Mouse (Mus musculus) embryonic facial prominence, embryonic 13.5 days (tissue): Measurements from ENCODE around the gene Lyg2. TPM values are rescaled to one million over a fixed set of nuclear protein-coding genes. Genes with fewer than 3 reads are reported as not detected.

Experiments used
- ATAC-seq: fragments of 200-750 bp; cut with Nextera tagmentation; 2 replicates; pipeline ENCODE4 v1.8.0; 2017; ENCODE audit warnings: low read depth; ENCODE audit not compliant: insufficient number of reproducible peaks, insufficient read depth, low FRiP score, low TSS enrichment
- H3K27ac ChIP-seq: fragments of 300-500 bp; sonication (generic); 2 replicates; pipeline ENCODE4 v1.5.1; 2015; ENCODE audit warnings: moderate library complexity, mild to moderate bottlenecking, inconsistent platforms
- H3K27me3 ChIP-seq: fragments of 300-500 bp; sonication (generic); 2 replicates; pipeline ENCODE4 v1.6.1; 2015; ENCODE audit warnings: mild to moderate bottlenecking, inconsistent platforms
- H3K36me3 ChIP-seq: fragments of 300-500 bp; sonication (generic); 2 replicates; pipeline ENCODE4 v1.6.1; 2015; ENCODE audit warnings: mild to moderate bottlenecking, inconsistent platforms
- H3K4me1 ChIP-seq: fragments of 300-500 bp; sonication (generic); 2 replicates; pipeline ENCODE4 v1.6.1; 2015; ENCODE audit warnings: inconsistent platforms
- H3K4me2 ChIP-seq: fragments of 300-500 bp; sonication (generic); 2 replicates; pipeline ENCODE4 v1.6.1; 2015; ENCODE audit warnings: moderate library complexity, mild to moderate bottlenecking, inconsistent platforms
- H3K4me3 ChIP-seq: fragments of 300-500 bp; sonication (generic); 2 replicates; pipeline ENCODE4 v1.5.1; 2015; ENCODE audit warnings: mild to moderate bottlenecking, inconsistent platforms
- H3K9ac ChIP-seq: fragments of 300-500 bp; sonication (generic); 2 replicates; pipeline ENCODE4 v1.6.1; 2015; ENCODE audit warnings: mild to moderate bottlenecking, inconsistent platforms
- H3K9me3 ChIP-seq: fragments of 300-500 bp; sonication (generic); 2 replicates; pipeline ENCODE4 v1.6.1; 2016; ENCODE audit warnings: inconsistent platforms
- WGBS: fragments of 180-500 bp; shearing (Covaris S2); methylation state at CpG from one replicate; pipeline ENCODE4 v1.1.7; 2015; ENCODE audit warnings: mixed read lengths; 5-methylcytosine and 5-hydroxymethylcytosine counted together
- polyA plus RNA-seq: library from polyadenylated mRNA; unstranded; fragments of >200 nt; fragmentation: Nextera tagmentation; extraction: Ambion mirVana; gene quantifications from 2 replicates; pipeline ENCODE4 v1.2.1, GENCODE M21; 2015

Gene Lyg2
- polyA plus RNA-seq, 1 experiment from 2014 or later, result not detected

GRCm38 (mm10) chr1:37918096-37918495 lies 1.8 kb upstream of the Lyg2 start:
- no peak overlapping the region for H3K27ac ChIP-seq
- no peak for ATAC-seq
- no peak overlapping the region for H3K9ac ChIP-seq
- no peak overlapping the region for H3K4me2 ChIP-seq
- H3K9me3 ChIP-seq, result no peaks in the 10 kb centered on the region
- H3K36me3 ChIP-seq, result no peaks in the 10 kb centered on the region
- H3K4me3 ChIP-seq, result no peak overlapping the region
- H3K4me1 ChIP-seq, result no peaks in the 10 kb centered on the region
- WGBS, result 76% methylated on average over 6 of the region's 6 CpGs
- H3K27me3 ChIP-seq, result no peaks in the 10 kb centered on the region

- H3K4me2 ChIP-seq, result no peak overlapping the region
- H3K9ac ChIP-seq, result no peak overlapping the region
- no peaks in the 10 kb centered on the region for H3K9me3 ChIP-seq
- H3K36me3 ChIP-seq, result no peaks in the 10 kb centered on the region
- no peak overlapping the region for H3K4me3 ChIP-seq
- H3K27ac ChIP-seq, result no peak overlapping the region
- H3K27me3 ChIP-seq, result 0 out of 2 replicates have a peak, but pooled peaks cover 1% of the 10 kb centered on the region
- H3K4me1 ChIP-seq, result no peaks in the 10 kb centered on the region
- 69% methylated on average over 13 of the region's 13 CpGs for WGBS
- ATAC-seq, result no peak
These were observed 1.4 kb upstream of the Lyg2 start for GRCm38 (mm10) chr1:37917666-37918065.

GRCm38 (mm10) chr1:37912751-37913150 lies 3.5 kb downstream of the Lyg2 start:
- Histone ChIP-seq H3K27me3 (0 out of 2 replicates have a peak, but pooled peaks cover 2% of the 10 kb centered on the region), H3K4me2 (no peak overlapping the region), H3K9ac (no peak overlapping the region), H3K27ac (no peak overlapping the region), H3K4me3 (no peak overlapping the region), H3K4me1 (no peaks in the 10 kb centered on the region), H3K9me3 (no peaks in the 10 kb centered on the region), H3K36me3 (no peaks in the 10 kb centered on the region)
- 81% methylated on average over 2 of the region's 2 CpGs for WGBS
- no peak for ATAC-seq

- Histone ChIP-seq H3K27me3 (no peaks in the 10 kb centered on the region), H3K36me3 (peaks cover 25% of the 10 kb centered on the region), H3K9ac (no peak overlapping the region), H3K27ac (no peak overlapping the region), H3K9me3 (no peaks in the 10 kb centered on the region), H3K4me2 (no peak overlapping the region), H3K4me3 (no peak overlapping the region), H3K4me1 (no peaks in the 10 kb centered on the region)
- ATAC-seq, result no peak
- 33% methylated on average over 6 of the region's 6 CpGs for WGBS
These were observed 13.1 kb downstream of the Lyg2 start for GRCm38 (mm10) chr1:37903178-37903577.

GRCm38 (mm10) chr1:37900288-37900687 lies 16.0 kb downstream of the Lyg2 start:
- Histone ChIP-seq H3K4me1 (no peaks in the 10 kb centered on the region), H3K4me2 (no peak overlapping the region), H3K36me3 (peaks cover 50% of the 10 kb centered on the region), H3K27ac (no peak overlapping the region), H3K9me3 (no peaks in the 10 kb centered on the region), H3K27me3 (no peaks in the 10 kb centered on the region), H3K4me3 (no peak overlapping the region), H3K9ac (no peak overlapping the region)
- WGBS, result 66% methylated on average over 6 of the region's 6 CpGs
- no peak for ATAC-seq

GRCm38 (mm10) chr1:37899816-37900215 lies 16.5 kb downstream of the Lyg2 start:
- no peaks in the 10 kb centered on the region for H3K9me3 ChIP-seq
- ATAC-seq, result no peak
- H3K9ac ChIP-seq, result no peak overlapping the region
- no peaks in the 10 kb centered on the region for H3K4me1 ChIP-seq
- no peak overlapping the region for H3K27ac ChIP-seq
- H3K27me3 ChIP-seq, result no peaks in the 10 kb centered on the region
- peaks cover 54% of the 10 kb centered on the region for H3K36me3 ChIP-seq
- H3K4me3 ChIP-seq, result no peak overlapping the region
- no peak overlapping the region for H3K4me2 ChIP-seq
- WGBS, result 72% methylated on average over 4 of the region's 4 CpGs

GRCm38 (mm10) chr1:37894606-37895005 lies 21.7 kb downstream of the Lyg2 start:
- no peak overlapping the region for H3K4me3 ChIP-seq
- H3K36me3 ChIP-seq, result peaks cover 56% of the 10 kb centered on the region
- no peak overlapping the region for H3K27ac ChIP-seq
- H3K9me3 ChIP-seq, result no peaks in the 10 kb centered on the region
- no peaks in the 10 kb centered on the region for H3K27me3 ChIP-seq
- ATAC-seq, result no peak
- H3K4me1 ChIP-seq, result peaks cover 14% of the 10 kb centered on the region
- no peak overlapping the region for H3K9ac ChIP-seq
- no peak overlapping the region for H3K4me2 ChIP-seq

- no peak overlapping the region for H3K9ac ChIP-seq
These were observed 24.9 kb downstream of the Lyg2 start for GRCm38 (mm10) chr1:37891400-37891799.

GRCm38 (mm10) chr1:37890025-37890652 lies 26.2 kb downstream of the Lyg2 start, which contains the start of the genes Mitd1 and Mrpl30:
TSS of gene Mitd1 (minus strand) at chr1:37890411.
TSS of gene Mrpl30 (plus strand) at chr1:37890477.
- WGBS, result under 1% methylated on average over 41 of the region's 41 CpGs
- Histone ChIP-seq H3K27ac (peak within 1 kb of the TSS; percentile 75), H3K36me3 (peaks cover 17% of the 10 kb centered on the region), H3K9me3 (no peaks in the 10 kb centered on the region), H3K9ac (peak within 1 kb of the TSS; percentile 81), H3K4me2 (peak within 1 kb of the TSS; percentile 84), H3K27me3 (no peaks in the 10 kb centered on the region), H3K4me1 (peaks cover 20% of the 10 kb centered on the region), H3K4me3 (peak within 1 kb of the TSS; percentile 80)
- peak; percentile 75 for ATAC-seq

More at GRCm38 (mm10) chr1:37891400-37891799, 24.9 kb downstream of the Lyg2 start:
- Histone ChIP-seq H3K4me2 (peak overlapping the region; percentile 84), H3K4me1 (peaks cover 20% of the 10 kb centered on the region), H3K9me3 (no peaks in the 10 kb centered on the region), H3K4me3 (peak overlapping the region; percentile 80), H3K27me3 (no peaks in the 10 kb centered on the region), H3K27ac (no peak overlapping the region), H3K36me3 (peaks cover 28% of the 10 kb centered on the region)
- ATAC-seq, result no peak
- WGBS, result 64% methylated on average over 3 of the region's 3 CpGs

- Histone ChIP-seq H3K9me3 (no peaks in the 10 kb centered on the region), H3K27me3 (no peaks in the 10 kb centered on the region), H3K27ac (no peak overlapping the region), H3K4me2 (peak overlapping the region; percentile 84), H3K4me3 (peak overlapping the region; percentile 80), H3K9ac (peak overlapping the region; percentile 81), H3K36me3 (peaks cover 16% of the 10 kb centered on the region), H3K4me1 (peaks cover 20% of the 10 kb centered on the region)
- no peak for ATAC-seq
- 75% methylated on average over 7 of the region's 7 CpGs for WGBS
These were observed 27.1 kb downstream of the Lyg2 start for GRCm38 (mm10) chr1:37889206-37889605.

GRCm38 (mm10) chr1:37884451-37884850 lies 31.8 kb downstream of the Lyg2 start:
- H3K27me3 ChIP-seq, result no peaks in the 10 kb centered on the region
- peaks cover 44% of the 10 kb centered on the region for H3K36me3 ChIP-seq
- no peak overlapping the region for H3K4me2 ChIP-seq
- H3K9me3 ChIP-seq, result no peaks in the 10 kb centered on the region
- peaks cover 5% of the 10 kb centered on the region for H3K4me1 ChIP-seq
- no peak overlapping the region for H3K9ac ChIP-seq
- WGBS, result 73% methylated on average over 4 of the region's 4 CpGs
- no peak overlapping the region for H3K4me3 ChIP-seq
- H3K27ac ChIP-seq, result no peak overlapping the region
- ATAC-seq, result no peak

GRCm38 (mm10) chr1:37883411-37883810 lies 32.9 kb downstream of the Lyg2 start:
- Histone ChIP-seq H3K4me1 (no peaks in the 10 kb centered on the region), H3K9ac (no peak overlapping the region), H3K27ac (no peak overlapping the region), H3K4me3 (no peak overlapping the region), H3K9me3 (no peaks in the 10 kb centered on the region), H3K36me3 (peaks cover 54% of the 10 kb centered on the region), H3K4me2 (no peak overlapping the region), H3K27me3 (no peaks in the 10 kb centered on the region)
- ATAC-seq, result no peak
- 80% methylated on average over 4 of the region's 4 CpGs for WGBS
